Mouse (Mus musculus) heart, postnatal 10 days (tissue): ENCODE data around the gene Ccl2. TPM values are rescaled to one million over a fixed set of nuclear protein-coding genes. Genes with fewer than 3 reads are reported as not detected.

Experiments
- DNase-seq, 2 experiments: peaks; one replicate each; pipeline ENCODE4 v3.0.0; 2021
- intact Hi-C: fragments of 180-260 bp; cut with DNase I; formaldehyde crosslinking; loops from one replicate; pipeline ENCODE4 v1.15.1; 2025
- total RNA-seq, 2 experiments: library from RNA; stranded (reverse); gene quantifications; 2 replicates each; pipeline ENCODE4 v1.2.3; 2021

Gene Ccl2
- 1 to 10 TPM; 1.2 to 1.8 TPM for total RNA-seq

DNA sequence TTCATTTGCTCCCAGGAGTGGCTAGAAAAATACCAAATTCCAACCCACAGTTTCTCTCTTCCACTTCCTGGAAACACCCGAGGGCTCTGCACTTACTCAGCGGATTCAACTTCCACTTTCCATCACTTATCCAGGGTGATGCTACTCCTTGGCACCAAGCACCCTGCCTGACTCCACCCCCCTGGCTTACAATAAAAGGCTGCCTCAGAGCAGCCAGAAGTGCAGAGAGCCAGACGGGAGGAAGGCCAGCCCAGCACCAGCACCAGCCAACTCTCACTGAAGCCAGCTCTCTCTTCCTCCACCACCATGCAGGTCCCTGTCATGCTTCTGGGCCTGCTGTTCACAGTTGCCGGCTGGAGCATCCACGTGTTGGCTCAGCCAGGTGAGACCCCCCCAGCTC, at the start of gene Ccl2:
Gene Ccl2, plus strand, starts transcription at position 216 of the 400 bp plus-strand sequence.
- intact Hi-C loops, result no loop called here
- peak; percentile 77 to 81 for DNase-seq

DNA sequence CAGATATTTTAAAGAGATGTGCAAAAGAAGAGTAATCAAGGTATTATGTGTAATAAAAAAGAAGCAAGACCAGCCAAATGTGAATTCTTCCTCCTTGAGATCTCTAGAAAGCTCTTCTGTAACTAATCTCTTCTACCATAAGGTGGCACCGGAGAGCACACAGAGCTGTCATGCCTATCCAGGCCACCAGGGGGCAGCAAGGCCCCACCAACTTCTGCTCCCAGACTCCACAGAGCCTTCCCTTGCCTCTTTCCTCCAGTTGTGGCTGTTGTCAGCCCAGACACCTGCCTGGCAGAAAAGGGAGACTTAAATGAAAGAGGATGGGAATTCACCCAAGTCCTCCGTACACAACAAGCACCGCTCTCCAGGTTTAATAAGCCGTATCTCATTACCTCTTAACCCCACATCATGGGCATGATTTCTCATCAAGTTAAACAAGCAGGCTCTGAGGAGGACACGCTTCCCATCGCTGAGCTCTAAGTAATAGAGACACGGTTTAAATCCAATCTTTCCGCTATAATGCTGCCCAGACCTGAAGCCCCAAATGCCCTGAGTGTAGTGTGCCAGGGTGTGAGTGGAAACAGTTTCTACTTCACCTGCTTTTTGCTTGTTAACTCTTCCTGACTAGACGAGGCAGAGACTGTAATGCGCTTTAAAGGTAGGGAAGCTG, 39.1 kb upstream of the Ccl2 start:
- peak; percentile 76 to 85 for DNase-seq
- intact Hi-C loops, result loop anchor here (1.0 to 10.0 kb wide), 3 partner anchors 46 to 898 kb away; partner anchors contain the start of genes Fndc8 and Rad51d

DNA sequence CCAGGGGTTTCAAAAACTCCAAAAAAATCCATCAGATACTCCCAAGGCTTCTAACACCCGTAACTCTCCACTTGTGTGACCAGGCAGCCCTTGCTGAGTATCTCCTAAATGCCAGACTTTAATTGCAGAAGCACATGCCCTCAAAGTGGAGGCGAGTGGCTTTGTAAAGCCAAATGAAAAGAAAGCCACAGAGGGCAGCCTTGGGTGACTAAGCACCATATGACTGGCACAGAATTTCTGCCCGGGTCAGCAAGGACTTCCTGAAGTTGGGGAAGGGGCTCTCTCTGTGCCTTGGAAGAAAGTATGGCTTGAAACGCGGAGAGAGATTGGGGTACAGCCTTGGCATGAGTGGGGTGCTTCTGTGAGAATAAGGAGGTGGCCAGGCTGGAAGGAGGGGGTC, 38.3 kb upstream of the Ccl2 start:
- intact Hi-C loops, result loop anchor here (5.0 to 10.0 kb wide), 2 partner anchors 45 to 898 kb away; partner anchors contain the start of genes Fndc8 and Rad51d

DNA sequence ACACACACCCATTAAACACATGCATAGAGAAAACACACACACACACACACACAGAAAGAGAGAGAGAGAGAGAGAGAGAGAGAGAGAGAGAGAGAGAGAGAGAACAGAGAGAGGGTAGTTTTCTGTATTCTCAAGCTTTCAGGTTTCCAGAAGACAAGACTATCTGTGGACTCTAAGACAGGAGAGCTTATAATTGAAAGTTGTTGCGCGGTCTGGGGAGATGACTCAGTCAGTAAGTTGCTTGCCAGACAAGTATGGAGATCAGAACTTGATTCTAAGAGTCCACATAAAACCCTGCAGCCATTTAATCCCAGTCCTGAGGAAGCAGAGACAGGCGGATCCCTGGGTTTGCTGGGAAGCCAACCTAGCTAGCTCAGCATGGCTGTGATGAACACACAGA, 36.7 kb upstream of the Ccl2 start:
- intact Hi-C loops, result loop anchor here (5.0 to 10.0 kb wide), 2 partner anchors 44 to 896 kb away; partner anchors contain the start of genes Fndc8 and Rad51d
- DNase-seq, result no peak

More for the DNA sequence above, 38.3 kb upstream of the Ccl2 start:
- DNase-seq, result no peak

DNA sequence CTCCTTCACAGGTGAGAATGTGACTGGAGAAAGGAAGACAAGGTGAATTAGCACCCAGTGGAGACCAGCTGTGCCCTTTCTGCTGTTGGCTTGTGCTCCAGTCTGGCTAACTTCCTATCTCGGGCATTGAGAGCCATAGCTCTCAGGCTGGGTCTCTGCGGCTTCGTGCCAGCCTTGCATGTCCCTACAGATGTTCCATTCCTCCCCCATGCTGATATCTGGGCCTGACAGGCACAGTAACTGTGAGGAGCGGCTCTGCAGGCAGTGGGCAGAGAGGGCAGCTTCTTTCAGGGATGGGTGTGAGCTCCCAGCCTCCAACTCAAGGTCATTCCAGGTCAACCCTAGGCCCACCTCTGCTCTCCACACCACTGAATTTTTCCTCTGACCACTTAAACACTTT, 35.9 kb upstream of the Ccl2 start:
- intact Hi-C loops, result loop anchor here (5.0 to 10.0 kb wide), 2 partner anchors 43 to 895 kb away; partner anchors contain the start of genes Fndc8 and Rad51d

DNA sequence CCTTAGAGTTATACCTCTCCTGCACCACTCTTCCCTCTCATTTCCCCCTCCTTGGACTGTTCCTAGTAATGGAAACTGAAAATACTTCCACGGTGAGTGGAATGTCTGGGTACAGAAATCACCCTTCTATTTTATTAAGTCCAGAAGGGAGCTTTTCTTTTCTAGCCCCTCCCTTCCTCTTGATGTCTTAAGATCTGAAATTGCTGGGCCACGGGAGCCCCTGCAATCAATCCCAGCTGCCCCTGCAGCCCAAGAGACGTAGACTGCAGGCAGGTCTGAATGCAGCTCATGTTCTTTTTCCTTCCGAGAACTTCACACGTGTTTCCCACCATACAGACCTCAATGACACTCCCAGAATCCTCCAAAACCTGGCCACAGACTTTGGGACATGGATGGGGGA, 34.8 kb upstream of the Ccl2 start:
- DNase-seq, result no peak
- intact Hi-C loops, result no loop called here

More for the DNA sequence above, 35.9 kb upstream of the Ccl2 start:
- no peak for DNase-seq

DNA sequence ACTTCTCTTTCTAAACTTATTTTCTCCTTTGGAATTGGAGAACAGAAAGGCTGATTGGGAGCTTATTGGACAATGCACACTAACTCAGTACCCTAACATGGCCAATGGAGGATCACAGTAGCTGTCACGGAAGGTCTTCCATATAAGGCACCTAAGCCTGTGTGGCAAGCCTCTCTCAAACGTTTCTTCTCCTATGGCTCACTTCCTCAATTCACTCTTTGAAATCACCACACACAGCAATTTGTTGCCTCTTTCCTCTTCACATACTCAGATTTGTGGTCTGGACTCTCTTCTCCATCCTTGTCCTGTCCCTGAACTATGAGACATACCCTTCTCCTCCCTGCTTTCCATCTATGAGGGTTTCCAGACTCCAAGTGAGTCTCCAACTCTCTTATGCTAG, 30.6 kb upstream of the Ccl2 start:
- no peak for DNase-seq
- intact Hi-C loops, result no loop called here

DNA sequence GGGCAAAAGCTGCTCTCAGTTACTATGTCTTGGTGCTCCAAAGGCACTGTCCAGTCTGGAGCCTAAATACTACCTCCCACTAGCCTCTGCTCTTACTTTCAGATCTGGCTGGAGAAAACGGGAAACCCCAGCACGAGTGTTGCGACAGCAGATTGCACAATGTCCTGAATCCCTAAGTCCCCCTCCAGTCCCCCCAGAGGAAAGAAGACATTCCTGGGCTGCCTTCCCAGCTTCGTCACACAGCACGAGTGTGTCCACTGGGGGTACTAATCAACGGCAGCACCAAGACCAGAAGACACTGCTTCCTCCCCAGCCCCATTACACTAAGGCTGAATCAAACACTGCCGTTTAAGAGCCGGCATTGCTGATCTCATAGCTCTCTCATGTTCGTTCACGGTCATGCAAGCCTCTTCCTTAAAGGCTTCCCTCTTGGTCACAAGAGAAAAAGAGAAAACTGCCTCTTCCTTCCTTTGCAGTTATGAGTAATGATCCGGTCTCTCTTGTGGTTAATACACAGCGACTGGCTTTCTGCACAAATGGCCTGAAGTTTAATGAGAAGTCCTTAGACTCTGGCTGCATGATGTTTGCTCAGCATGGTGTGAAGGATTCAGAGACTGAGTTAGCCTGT, 28.5 kb upstream of the Ccl2 start:
- intact Hi-C loops, result no loop called here

DNA sequence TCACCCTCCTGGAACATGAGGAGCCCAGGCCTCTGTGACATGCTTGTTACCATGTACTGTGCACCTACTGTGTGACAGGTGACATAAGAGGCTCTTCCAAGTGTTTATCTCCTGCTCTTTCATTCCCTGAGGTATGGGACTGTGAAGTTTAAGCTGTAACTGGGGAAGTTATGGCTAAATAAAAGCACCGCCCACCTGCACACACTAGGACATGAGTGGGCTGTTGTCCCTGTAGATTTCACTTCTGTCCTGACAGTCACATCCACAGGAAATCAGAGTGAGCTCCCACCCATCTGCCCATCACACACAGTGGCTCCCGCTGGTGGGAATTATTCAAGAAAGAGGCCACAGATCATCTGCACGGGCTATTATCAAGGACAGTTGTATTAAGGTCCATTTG, 25.3 kb upstream of the Ccl2 start:
- no peak for DNase-seq
- intact Hi-C loops, result no loop called here

More for the DNA sequence above, 28.5 kb upstream of the Ccl2 start:
- DNase-seq, result peak; percentile 78 to 79

DNA sequence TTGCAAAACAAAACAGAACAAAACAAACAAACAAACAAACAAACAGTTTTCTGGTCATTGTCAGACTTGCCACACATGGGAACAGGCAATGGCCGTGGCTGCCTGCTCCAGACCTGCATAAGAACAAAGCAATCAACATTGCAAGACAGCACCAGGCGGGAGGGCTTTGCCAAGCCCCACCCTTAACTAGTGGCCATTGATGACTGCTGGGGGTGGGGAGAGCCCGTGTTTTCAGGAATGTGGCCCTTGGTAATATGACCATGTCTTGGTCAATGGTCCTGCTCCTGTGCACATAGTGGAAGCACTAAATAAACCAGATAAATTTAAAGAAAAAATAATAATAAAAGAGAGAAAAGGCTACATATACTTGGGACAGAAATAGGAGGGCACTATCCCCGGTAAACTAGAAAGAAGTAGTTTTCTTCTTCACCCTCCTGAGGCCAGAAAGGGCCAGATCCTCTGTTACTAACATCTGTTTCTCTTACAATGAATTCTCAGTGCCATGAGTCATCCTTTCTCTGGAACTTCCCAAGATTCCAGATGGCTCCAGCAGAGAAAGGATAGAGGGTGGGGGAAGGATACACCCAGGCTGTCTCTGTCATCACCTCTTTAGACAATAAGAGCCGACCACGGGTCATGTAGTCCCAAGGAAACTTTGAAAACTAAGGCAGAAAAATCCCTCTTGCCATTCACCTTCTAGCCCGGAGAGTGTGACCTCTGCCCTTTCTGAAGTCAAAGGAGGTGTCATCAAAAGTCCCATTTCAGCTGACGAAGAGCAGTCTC, 23.8 kb upstream of the Ccl2 start:
- DNase-seq, result peak; percentile 54 to 62
- intact Hi-C loops, result no loop called here

DNA sequence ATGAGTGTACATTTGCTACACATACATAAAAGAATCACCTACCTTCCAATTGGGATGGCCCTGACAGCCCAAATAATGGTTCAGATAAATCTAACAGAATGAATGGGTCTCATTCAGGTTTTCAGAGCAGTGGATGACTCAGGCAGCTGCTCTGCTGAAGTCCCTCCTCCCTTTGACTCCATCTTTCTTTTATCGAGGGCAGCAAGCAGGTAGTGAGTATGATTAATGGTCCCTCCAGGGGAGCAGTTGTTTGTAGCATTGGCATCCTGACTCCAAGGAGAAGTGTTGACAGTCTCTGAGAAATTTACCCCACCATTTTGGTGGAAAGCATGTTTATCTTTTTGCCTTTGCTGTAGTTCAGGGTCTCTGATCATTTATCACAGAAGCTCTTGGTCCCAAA, 21.6 kb upstream of the Ccl2 start:
- no peak for DNase-seq
- intact Hi-C loops, result no loop called here

DNA sequence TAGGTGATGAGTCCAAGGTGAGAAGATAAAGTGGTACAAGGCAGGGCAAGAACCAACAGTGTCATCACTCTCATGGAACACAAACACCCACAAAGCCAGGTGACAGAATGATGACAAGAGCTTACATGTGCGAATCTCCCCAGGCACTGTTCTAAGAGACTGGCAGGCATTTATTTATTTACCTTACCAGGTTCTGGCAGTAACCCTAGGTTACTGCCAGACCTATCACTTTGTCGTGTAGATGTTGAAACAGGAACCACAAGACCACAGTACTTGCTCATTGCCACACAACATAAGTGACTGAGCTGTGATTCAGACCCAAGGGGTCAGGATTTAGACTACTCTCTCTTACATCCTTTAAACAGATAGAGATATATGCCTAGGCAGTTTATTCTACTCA, 20.3 kb upstream of the Ccl2 start:
- no peak for DNase-seq
- intact Hi-C loops, result no loop called here

DNA sequence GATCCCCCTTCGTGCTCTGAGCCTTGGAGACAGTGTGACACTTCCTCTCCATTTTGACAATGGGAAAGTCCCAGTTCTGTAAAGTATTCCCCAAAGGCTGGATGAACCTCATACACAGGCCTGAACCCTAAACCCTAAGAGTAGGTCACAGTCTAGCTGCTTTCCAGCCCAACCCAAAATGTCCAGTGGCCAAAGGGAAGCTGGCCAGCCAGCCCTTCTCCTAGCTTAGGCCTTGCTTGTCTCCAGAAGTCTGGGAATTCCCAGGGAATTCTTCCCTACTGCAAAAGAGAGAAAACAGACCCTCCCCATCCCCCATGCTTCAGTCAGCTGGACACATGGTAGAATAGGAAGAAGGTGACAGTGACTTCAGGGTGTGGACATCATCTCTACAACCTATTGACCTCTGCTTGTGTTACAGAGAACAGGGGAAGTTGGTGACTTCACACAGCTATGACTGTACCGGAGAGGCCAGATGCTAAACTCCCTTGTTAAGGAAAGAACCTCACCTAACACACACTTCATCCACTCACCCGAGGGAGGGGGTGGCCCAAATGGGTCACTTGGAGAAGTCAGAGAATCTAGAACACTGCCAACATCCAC, 19.1 kb upstream of the Ccl2 start:
- peak; percentile 57 to 59 for DNase-seq
- intact Hi-C loops, result no loop called here

DNA sequence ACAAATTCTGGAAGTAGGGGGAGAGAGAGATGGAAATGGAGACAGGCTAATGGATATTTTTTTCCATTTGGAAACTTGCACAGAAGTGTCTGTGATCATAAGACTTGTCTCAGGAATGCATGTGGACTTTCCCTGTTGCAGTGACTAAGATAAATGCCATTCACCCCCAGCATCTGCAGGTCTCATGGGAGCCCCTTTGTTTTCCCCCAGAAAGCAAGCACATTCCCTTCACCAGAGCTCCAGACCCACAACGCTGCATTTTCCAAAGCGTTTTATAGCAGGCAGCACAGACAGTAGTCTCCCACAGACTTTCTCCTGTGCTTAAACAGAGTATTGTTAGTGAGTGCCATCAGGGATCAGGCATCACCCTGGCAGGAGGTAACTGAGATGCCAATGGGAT, 16.0 kb upstream of the Ccl2 start:
- no peak for DNase-seq
- intact Hi-C loops, result no loop called here

DNA sequence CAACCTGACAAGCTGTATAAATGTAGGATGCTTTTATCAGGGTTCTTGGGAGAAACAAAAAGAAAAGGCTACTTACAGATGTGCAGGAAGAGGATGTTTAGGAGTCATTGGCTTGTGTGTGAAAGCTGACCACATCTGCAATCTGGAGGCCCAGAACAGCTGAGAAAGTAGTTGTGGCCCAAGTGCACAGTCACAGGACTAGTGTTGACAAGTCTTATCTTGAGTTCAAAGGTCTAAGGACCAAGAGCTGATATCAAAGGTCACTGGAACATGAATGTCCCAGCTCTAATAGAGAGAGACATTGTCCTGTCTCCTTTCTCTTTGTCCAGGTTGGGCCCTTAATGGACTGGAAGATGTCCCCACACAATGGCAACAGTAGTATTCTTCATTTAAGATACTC, 15.6 kb upstream of the Ccl2 start:
- intact Hi-C loops, result no loop called here
- no peak for DNase-seq

DNA sequence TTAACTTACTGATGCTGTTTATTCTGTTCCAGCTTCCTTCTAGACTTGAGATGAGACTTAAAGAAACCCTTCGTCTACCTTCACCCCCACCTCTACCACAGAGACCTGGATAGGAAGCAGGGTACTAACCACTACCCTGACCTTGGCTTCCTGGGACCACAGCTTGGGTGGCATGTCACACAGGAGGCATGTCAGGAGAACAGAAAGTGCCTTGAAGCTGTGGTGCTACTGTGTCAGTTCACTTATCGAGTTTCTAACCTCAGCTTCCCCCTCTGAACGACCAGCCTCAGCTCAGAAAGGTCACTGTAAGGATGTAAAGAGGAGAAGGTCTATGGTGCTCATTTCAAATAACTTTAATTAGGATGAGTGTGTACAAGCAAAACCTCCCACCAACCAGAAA, 14.0 kb upstream of the Ccl2 start:
- intact Hi-C loops, result no loop called here
- DNase-seq, result no peak

DNA sequence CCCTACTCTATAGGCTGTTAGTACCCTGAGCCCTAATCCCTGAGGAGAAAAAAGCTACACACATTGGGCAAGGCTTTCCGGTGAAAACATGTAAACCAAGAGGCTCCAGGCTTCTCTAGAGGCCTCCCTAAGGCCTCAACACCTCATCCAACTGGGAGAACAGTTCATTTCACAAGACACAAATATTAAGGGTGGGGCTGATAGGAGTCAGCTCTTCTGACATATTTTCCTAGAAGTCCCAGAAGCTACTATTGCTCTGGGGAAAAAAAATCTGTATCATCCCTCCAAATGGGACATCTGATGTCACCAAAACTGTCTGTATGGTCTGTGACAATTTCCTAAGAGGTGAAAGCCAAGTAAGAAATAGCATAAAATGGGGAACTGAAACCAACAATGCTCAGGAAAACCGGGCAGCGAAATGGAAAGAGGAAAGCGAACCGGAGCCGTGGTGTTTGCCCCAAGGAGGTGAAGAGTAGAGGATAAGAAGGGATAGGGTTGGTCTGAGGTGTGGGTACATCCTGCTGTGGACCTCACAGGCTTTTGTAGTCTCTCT, 12.8 kb upstream of the Ccl2 start:
- intact Hi-C loops, result no loop called here

DNA sequence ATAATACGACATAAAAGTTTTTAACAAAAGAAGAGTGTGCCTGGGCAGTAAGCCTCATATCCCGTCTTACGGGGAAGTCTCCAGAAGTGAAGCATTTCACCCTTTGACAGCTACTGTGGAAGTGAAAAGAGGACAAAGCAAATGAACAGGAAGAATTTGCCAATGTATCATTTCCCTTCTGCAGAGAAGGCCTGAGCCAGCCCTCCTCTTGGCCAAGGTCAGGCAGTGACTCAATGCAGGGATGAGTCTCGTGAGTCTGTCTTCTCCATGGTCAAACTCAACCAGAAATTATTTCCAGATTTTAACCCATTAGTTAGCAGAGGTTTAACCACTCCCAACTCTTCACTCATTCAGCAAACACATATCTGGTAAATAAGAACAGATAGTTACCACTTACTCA, 11.6 kb upstream of the Ccl2 start:
- intact Hi-C loops, result no loop called here
- no peak for DNase-seq

More for the DNA sequence above, 12.8 kb upstream of the Ccl2 start:
- no peak for DNase-seq

DNA sequence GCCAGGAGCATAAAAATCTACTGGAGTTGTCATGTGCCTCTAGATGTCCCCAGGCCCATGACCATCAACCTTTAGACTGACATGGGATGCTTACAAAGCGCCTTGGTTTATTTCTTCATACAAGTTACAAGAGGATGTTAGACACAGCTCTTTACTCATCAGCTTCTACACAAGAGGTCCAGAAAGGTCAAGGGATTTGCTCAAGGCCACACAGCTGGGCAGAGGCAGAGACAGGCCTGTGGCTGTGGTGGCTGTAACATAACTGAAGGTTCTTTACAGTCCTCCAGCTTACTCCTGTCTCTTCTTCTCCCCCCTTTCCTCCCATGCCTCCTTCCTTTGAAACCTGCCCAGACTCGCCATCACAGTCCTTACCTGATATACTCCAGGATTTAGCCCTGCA, 5.2 kb upstream of the Ccl2 start:
- intact Hi-C loops, result no loop called here
- DNase-seq, result no peak

DNA sequence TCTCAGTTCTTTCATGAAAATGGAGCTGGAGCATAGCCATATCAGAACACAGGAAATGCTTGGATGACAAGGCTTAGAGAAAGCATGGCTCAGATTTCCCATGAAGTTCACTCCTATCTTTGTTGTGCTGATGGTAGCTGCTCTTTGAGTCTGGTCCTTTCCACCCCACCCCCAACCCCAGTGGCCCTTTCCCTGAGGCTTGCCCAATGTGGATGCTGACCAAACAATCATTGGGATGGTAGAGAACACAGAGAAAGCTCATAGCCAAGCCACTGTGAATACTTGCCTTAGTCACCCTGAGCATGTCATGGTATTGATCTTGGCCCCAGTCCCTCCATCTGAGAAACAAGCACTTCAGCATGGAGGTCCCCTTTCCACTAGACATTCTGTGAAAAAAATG, 3.2 kb upstream of the Ccl2 start:
- intact Hi-C loops, result no loop called here
- no peak for DNase-seq
